Mouse (Mus musculus) hindbrain, embryonic 15.5 days (tissue): ENCODE results near the gene BC049762. TPM values are rescaled to one million over a fixed set of nuclear protein-coding genes. Genes with fewer than 3 reads are reported as not detected.

Experiments
- ATAC-seq: fragments of 200-750 bp; cut with Nextera tagmentation; 2 replicates; pipeline ENCODE4 v1.8.0; 2017; ENCODE audit warnings: low read depth, moderate number of reproducible peaks, moderate TSS enrichment; ENCODE audit not compliant: low FRiP score
- H3K27ac ChIP-seq: fragments of 300-500 bp; sonication (generic); replicated peaks from 2 replicates; pipeline ENCODE4 v1.5.1; 2015; ENCODE audit warnings: mild to moderate bottlenecking, inconsistent platforms
- H3K27me3 ChIP-seq: fragments of 300-500 bp; sonication (generic); 2 replicates; pipeline ENCODE4 v1.6.1; 2015; ENCODE audit warnings: control low read depth, inconsistent platforms
- H3K36me3 ChIP-seq: fragments of 300-500 bp; sonication (generic); 2 replicates; pipeline ENCODE4 v1.6.1; 2015; ENCODE audit warnings: control low read depth, inconsistent platforms
- H3K4me1 ChIP-seq: fragments of 300-500 bp; sonication (generic); replicated peaks from 2 replicates; pipeline ENCODE4 v1.6.1; 2015; ENCODE audit warnings: control low read depth, inconsistent platforms
- H3K4me2 ChIP-seq: fragments of 300-500 bp; sonication (generic); 2 replicates; pipeline ENCODE4 v1.6.1; 2015; ENCODE audit warnings: moderate library complexity, mild to moderate bottlenecking, inconsistent platforms
- H3K4me3 ChIP-seq: fragments of 300-500 bp; sonication (generic); 2 replicates; pipeline ENCODE4 v1.5.1; 2015; ENCODE audit warnings: mild to moderate bottlenecking, inconsistent platforms
- H3K9ac ChIP-seq: fragments of 300-500 bp; sonication (generic); 2 replicates; pipeline ENCODE4 v1.6.1; 2015; ENCODE audit warnings: inconsistent platforms
- H3K9me3 ChIP-seq: fragments of 300-500 bp; sonication (generic); 2 replicates; pipeline ENCODE4 v1.6.1; 2016; ENCODE audit warnings: control low read depth, inconsistent platforms
- WGBS: fragments of 180-500 bp; shearing (Covaris S2); methylation state at CpG from one replicate; pipeline ENCODE4 v1.1.7; 2015; 5-methylcytosine and 5-hydroxymethylcytosine counted together
- polyA plus RNA-seq: library from polyadenylated mRNA; unstranded; fragments of >200 nt; fragmentation: Nextera tagmentation; extraction: Ambion mirVana; gene quantifications from 2 replicates; pipeline ENCODE4 v1.2.1, GENCODE M21; 2015

Gene BC049762
- polyA plus RNA-seq, 1 experiment from 2014 or later: 0.41 TPM

DNA sequence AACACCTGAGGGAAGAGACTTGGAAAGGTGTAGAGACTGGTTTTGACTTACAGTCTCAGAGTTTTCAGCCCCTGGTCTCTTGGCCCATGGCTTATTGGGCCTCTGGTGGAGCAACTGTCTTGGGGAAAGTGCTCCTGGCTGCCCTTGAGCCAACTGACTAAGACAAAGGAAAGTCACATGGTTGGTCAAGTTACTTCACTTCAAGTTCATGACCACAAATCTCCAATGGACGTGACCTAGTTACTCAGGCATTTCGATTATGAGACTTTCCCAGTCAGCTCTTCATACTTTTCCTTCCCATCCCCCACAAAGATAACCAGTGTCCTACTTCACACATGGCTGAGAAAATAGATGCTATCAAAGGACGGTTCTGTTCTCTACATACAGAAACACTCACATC lies 55.1 kb downstream of the BC049762 start:
- H3K9me3 ChIP-seq: no peaks in the 10 kb centered on the region
- H3K36me3 ChIP-seq: no peaks in the 10 kb centered on the region
- no peaks in the 10 kb centered on the region for H3K27me3 ChIP-seq
- WGBS: 94% methylated on average over 3 of the region's 3 CpGs
- no peak overlapping the region for H3K4me3 ChIP-seq
- no peaks in the 10 kb centered on the region for H3K4me1 ChIP-seq
- H3K4me2 ChIP-seq: no peak overlapping the region
- no peak for ATAC-seq
- H3K27ac ChIP-seq: no peak overlapping the region
- H3K9ac ChIP-seq: no peak overlapping the region

Other genes starting within 250 kb of the BC049762 start
- gene Olfr54, start 248.8 kb downstream of the BC049762 start, polyA plus RNA-seq: not detected in 2 replicates
- not detected in 2 replicates for gene Olfr1375, start 214.9 kb downstream of the BC049762 start, polyA plus RNA-seq
- 11.5 and 11.9 TPM in 2 replicates for gene Zfp354a, start 203.8 kb downstream of the BC049762 start, polyA plus RNA-seq
- gene Gm12569, start 42.6 kb downstream of the BC049762 start, polyA plus RNA-seq: not detected in 2 replicates
- gene Clk4, start 1.3 kb downstream of the BC049762 start, polyA plus RNA-seq: 117 and 125 TPM in 2 replicates
- 8.8 and 10.2 TPM in 2 replicates for gene Col23a1, start 26.9 kb upstream of the BC049762 start, polyA plus RNA-seq